Mouse (Mus musculus): ENCODE data around the gene 2700049A03Rik.

DNA sequence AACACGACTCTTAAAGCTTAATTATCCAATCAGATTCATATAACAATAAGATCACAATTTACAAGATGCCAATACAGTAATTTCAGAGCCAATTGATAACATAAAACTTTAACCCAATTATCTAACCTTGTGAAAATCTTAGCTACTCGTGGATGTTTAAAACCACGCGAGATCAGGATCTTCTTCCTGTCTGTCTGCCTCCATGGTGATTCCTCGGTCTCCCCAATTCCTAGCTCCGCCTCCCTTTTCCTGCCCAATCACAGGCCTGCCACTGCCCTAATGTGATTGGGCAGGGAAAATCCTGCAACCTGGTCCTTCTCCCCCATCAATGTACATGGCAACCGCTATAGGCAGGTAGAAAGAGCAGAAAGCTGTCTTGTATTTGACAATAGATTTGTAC, 132.7 kb downstream of the 2700049A03Rik start:
- TF ChIP-seq CTCF (conservative IDR thresholded peaks at IDR 0.05 in 1 of 2, IDR thresholded peaks at IDR 0.05 in 1 of 2; ENCODE audit: low read depth in 2 of 2, low read length in 2 of 2) (no peak), MAZ (IDR thresholded peaks at IDR 0.05; ENCODE audit: low read depth, low read length) (no peak), MAX (IDR thresholded peaks at IDR 0.05; ENCODE audit: low read length) (no peak), RAD21 (IDR thresholded peaks at IDR 0.05; ENCODE audit: low read depth, low read length) (no peak), TBP (conservative IDR thresholded peaks at IDR 0.05; ENCODE audit: low read depth, low read length) (no peak), MYC (IDR thresholded peaks at IDR 0.05; ENCODE audit: low read depth, low read length) (no peak), RCOR1 (conservative IDR thresholded peaks at IDR 0.05; ENCODE audit: low read depth, low read length) (no peak), EP300 (IDR thresholded peaks at IDR 0.05; ENCODE audit: low read length) (no peak), SMC3 (IDR thresholded peaks at IDR 0.05; ENCODE audit: low read depth, low read length) (no peak), E2F4 (IDR thresholded peaks at IDR 0.05; ENCODE audit: insufficient replicate concordance, low read depth, low read length) (no peak), ZMIZ1 (IDR thresholded peaks at IDR 0.05; ENCODE audit: low read depth, low read length) (no peak), GABPA (IDR thresholded peaks at IDR 0.05; ENCODE audit: insufficient replicate concordance, low read depth, low read length) (no peak), NELFE (IDR thresholded peaks at IDR 0.05; ENCODE audit: low read depth, low read length) (no peak), USF1 (IDR thresholded peaks at IDR 0.05; ENCODE audit: low read depth, low read length) (no peak)
